Mouse (Mus musculus) cerebellum, adult 11-12 months (tissue): ENCODE results near the gene Tmem145.
A peak's percentile ranks its signal among the peaks of the same experiment; 100 is the strongest.
"Not testable (repeated sequence)": the region's sequence is repeated elsewhere in the genome, so short reads cannot be mapped to it uniquely, and the experiment has no call there.

Experiments used
- DNase-seq: peaks from one replicate; pipeline ENCODE4 v3.0.0; 2022

Gene Tmem145

GRCm38 (mm10) chr7:25305956-25306613, at the start of gene Tmem145:
Gene Tmem145 (plus strand): TSS chr7:25306106.
- peak; percentile 79 for DNase-seq

GRCm38 (mm10) chr7:25261896-25262295, 44.0 kb upstream of the Tmem145 start:
- no peak for DNase-seq

GRCm38 (mm10) chr7:25263968-25264870, 41.7 kb upstream of the Tmem145 start:
- DNase-seq, result no peak

GRCm38 (mm10) chr7:25265743-25266142, 40.2 kb upstream of the Tmem145 start:
- DNase-seq, result not testable (repeated sequence)

GRCm38 (mm10) chr7:25266180-25266962, 39.5 kb upstream of the Tmem145 start:
- DNase-seq, result peak; percentile 62

- DNase-seq, result peak; percentile 99
Measured at GRCm38 (mm10) chr7:25267301-25267750, 38.6 kb upstream of the Tmem145 start, which contains the start of gene Cic. Gene Cic (plus strand): TSS chr7:25267704.

GRCm38 (mm10) chr7:25267751-25268463, 38.0 kb upstream of the Tmem145 start:
- DNase-seq, result peak; percentile 100

- DNase-seq, result no peak
Measured at GRCm38 (mm10) chr7:25268588-25268987, 37.3 kb upstream of the Tmem145 start.

GRCm38 (mm10) chr7:25269029-25269428, 36.9 kb upstream of the Tmem145 start:
- DNase-seq, result peak; percentile 64

GRCm38 (mm10) chr7:25269545-25270271, 36.2 kb upstream of the Tmem145 start:
- peak; percentile 71 for DNase-seq

GRCm38 (mm10) chr7:25270652-25271633, 35.0 kb upstream of the Tmem145 start:
- peak; percentile 63 for DNase-seq

GRCm38 (mm10) chr7:25271651-25272444, 34.1 kb upstream of the Tmem145 start:
- peak; percentile 54 for DNase-seq

- peak; percentile 65 for DNase-seq
Measured at GRCm38 (mm10) chr7:25272445-25273258, 33.3 kb upstream of the Tmem145 start.

- no peak for DNase-seq
Measured at GRCm38 (mm10) chr7:25273259-25274241, 32.4 kb upstream of the Tmem145 start.

- no peak for DNase-seq
Measured at GRCm38 (mm10) chr7:25274571-25274970, 31.3 kb upstream of the Tmem145 start.

GRCm38 (mm10) chr7:25274996-25275395, 30.9 kb upstream of the Tmem145 start:
- DNase-seq, result no peak
